Mouse (Mus musculus): Measurements from ENCODE around the gene Crybg3. TPM values are rescaled to one million over a fixed set of nuclear protein-coding genes. Genes with fewer than 3 reads are reported as not detected.

The Crybg3 gene
- polyA plus RNA-seq, 1 experiment from 2014 or later: 11.4 TPM

GRCm38 (mm10) chr16:59553490-59554161 lies 47.2 kb downstream of the Crybg3 start:
- no peak for ATAC-seq (ENCODE audit: insufficient number of reproducible peaks, low FRiP score, low TSS enrichment, low read depth)
- H3K27me3 ChIP-seq: no peaks in the 10 kb centered on the region

DNA sequence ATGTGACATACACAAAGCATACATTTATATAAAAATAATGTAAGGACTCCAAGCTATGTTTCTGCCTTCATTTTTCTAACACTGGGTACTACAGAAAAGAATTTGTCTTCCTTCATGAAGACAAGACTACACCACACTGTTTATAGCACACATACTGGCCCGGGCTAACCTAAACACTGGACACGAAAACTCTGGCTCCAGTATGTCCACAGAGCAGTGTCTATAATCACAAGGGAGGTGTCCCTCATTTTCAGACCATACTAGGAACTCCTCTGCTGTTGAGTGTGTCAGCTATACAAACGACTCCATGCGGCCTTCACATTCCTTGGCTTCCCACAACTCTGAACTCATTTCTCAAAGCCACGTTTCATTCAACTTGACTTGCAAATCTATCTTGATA lies 49.3 kb downstream of the Crybg3 start:
- Histone ChIP-seq H3K36me3 (peaks cover 16% of the 10 kb centered on the region), H3K4me3 (replicated peaks) (no peak overlapping the region), H3K4me2 (replicated peaks) (no peak overlapping the region), H3K4me1 (peaks cover 14% of the 10 kb centered on the region), H3K27me3 (no peaks in the 10 kb centered on the region), H3K9me3 (replicated peaks) (no peaks in the 10 kb centered on the region), H3K27ac (replicated peaks) (no peak overlapping the region), H3K9ac (no peak overlapping the region)
- ATAC-seq (ENCODE audit: insufficient number of reproducible peaks, low FRiP score, low TSS enrichment, low read depth): no peak
- WGBS: 63% methylated on average over 5 of the region's 5 CpGs

More at GRCm38 (mm10) chr16:59553490-59554161, 47.2 kb downstream of the Crybg3 start:
- Histone ChIP-seq H3K9me3 (replicated peaks) (no peaks in the 10 kb centered on the region), H3K27ac (replicated peaks) (no peak overlapping the region), H3K9ac (no peak overlapping the region), H3K4me3 (replicated peaks) (no peak overlapping the region), H3K4me1 (no peaks in the 10 kb centered on the region), H3K4me2 (replicated peaks) (no peak overlapping the region), H3K36me3 (peaks cover 26% of the 10 kb centered on the region)
- 80% methylated on average over 12 of the region's 12 CpGs for WGBS

DNA sequence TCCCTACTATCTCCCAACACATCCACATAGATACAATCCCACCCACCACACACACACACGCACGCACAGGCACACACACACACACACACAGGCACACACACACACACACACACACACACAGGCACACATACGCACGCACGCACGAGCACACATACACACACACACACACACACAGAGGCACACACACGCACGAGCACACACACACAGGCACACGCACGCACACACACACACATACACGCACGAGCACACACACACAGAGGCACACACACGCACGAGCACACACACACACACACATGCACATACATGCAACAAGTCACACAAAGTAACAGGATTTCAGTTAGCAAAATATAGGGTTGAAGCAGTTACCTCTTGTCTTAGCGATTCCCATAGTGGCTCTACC lies 51.1 kb downstream of the Crybg3 start:
- Histone ChIP-seq H3K9ac (no peak overlapping the region), H3K4me3 (replicated peaks) (no peak overlapping the region), H3K4me2 (replicated peaks) (no peak overlapping the region), H3K36me3 (peaks cover 4% of the 10 kb centered on the region; the same call in 1 of the 2 replicates), H3K9me3 (replicated peaks) (no peaks in the 10 kb centered on the region), H3K4me1 (peaks cover 14% of the 10 kb centered on the region), H3K27me3 (no peaks in the 10 kb centered on the region), H3K27ac (replicated peaks) (no peak overlapping the region)
- WGBS: 88% methylated on average over 15 of the region's 15 CpGs
- ATAC-seq (ENCODE audit: insufficient number of reproducible peaks, low FRiP score, low TSS enrichment, low read depth): no peak

GRCm38 (mm10) chr16:59548582-59548947 lies 52.2 kb downstream of the Crybg3 start:
- H3K27me3 ChIP-seq: no peaks in the 10 kb centered on the region
- no peaks in the 10 kb centered on the region for H3K9me3 ChIP-seq (replicated peaks)
- H3K36me3 ChIP-seq: no peaks in the 10 kb centered on the region
- H3K9ac ChIP-seq: no peak overlapping the region
- ATAC-seq (ENCODE audit: insufficient number of reproducible peaks, low FRiP score, low TSS enrichment, low read depth): no peak
- no peak overlapping the region for H3K4me3 ChIP-seq (replicated peaks)
- peaks cover 14% of the 10 kb centered on the region for H3K4me1 ChIP-seq
- H3K4me2 ChIP-seq (replicated peaks): no peak overlapping the region
- 75% methylated on average over 4 of the region's 4 CpGs for WGBS
- 0 out of 2 replicates have a peak overlapping the region, but pooled peaks have one; percentile 22 for H3K27ac ChIP-seq (replicated peaks)

- H3K4me3 ChIP-seq (replicated peaks): no peak overlapping the region
- H3K9ac ChIP-seq: no peak overlapping the region
- H3K36me3 ChIP-seq: no peaks in the 10 kb centered on the region
- H3K9me3 ChIP-seq (replicated peaks): no peaks in the 10 kb centered on the region
- H3K27me3 ChIP-seq: no peaks in the 10 kb centered on the region
- ATAC-seq (ENCODE audit: insufficient number of reproducible peaks, low FRiP score, low TSS enrichment, low read depth): no peak; the same call in 1 of the 2 replicates
- H3K27ac ChIP-seq (replicated peaks): peak overlapping the region; percentile 76
- H3K4me2 ChIP-seq (replicated peaks): 0 out of 2 replicates have a peak overlapping the region, but pooled peaks have one; percentile 9
- WGBS: 27% methylated on average over 14 of the region's 14 CpGs
- peaks cover 14% of the 10 kb centered on the region for H3K4me1 ChIP-seq
Measured at GRCm38 (mm10) chr16:59547887-59548581, 52.7 kb downstream of the Crybg3 start.

DNA sequence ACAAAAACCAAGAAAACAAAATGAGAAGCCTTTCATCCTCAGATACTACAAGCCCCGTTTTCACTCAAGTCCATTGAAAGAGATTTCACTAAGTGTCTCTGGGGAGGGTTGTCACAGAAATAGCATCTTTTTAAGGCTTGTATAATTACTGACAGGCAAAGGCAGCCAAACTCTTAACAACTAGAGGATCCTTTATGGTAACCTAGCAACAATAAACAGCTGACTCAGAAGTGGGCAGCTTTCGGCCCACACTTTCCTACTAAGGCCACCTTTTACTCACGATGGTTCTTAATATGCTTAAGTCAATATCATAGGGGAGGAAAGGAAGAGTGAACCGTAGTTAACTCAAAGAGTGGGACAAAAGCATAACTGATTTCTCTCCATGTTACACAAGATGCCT lies 53.3 kb downstream of the Crybg3 start:
- H3K9ac ChIP-seq: no peak overlapping the region
- H3K9me3 ChIP-seq (replicated peaks): no peaks in the 10 kb centered on the region
- no peak for ATAC-seq (ENCODE audit: insufficient number of reproducible peaks, low FRiP score, low TSS enrichment, low read depth)
- no peaks in the 10 kb centered on the region for H3K36me3 ChIP-seq
- peaks cover 14% of the 10 kb centered on the region for H3K4me1 ChIP-seq
- H3K27ac ChIP-seq (replicated peaks): no peak overlapping the region
- no peak overlapping the region for H3K4me2 ChIP-seq (replicated peaks)
- H3K27me3 ChIP-seq: no peaks in the 10 kb centered on the region
- 43% methylated on average over 4 of the region's 4 CpGs for WGBS
- H3K4me3 ChIP-seq (replicated peaks): no peak overlapping the region

DNA sequence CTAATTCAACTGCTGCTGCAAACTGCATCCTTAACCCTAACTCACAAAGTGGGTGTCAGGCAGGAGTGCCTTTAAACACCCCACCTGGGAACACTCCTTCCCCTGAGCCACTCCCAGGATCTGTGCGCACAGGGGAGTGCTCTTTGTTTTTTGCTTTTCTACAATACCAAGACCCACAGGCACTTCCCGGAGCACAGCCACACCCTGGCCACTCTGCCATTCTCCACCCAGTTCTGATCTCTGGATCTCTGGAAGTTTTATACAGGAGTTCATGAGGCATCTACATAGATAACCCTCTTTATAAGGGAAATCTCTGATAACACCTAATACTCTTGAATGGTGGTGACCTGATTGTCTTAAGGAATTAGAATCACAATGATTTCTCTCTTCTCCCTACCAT lies 55.4 kb downstream of the Crybg3 start:
- no peak overlapping the region for H3K9ac ChIP-seq
- H3K4me2 ChIP-seq (replicated peaks): no peak overlapping the region
- no peak overlapping the region for H3K4me3 ChIP-seq (replicated peaks)
- H3K27me3 ChIP-seq: no peaks in the 10 kb centered on the region
- H3K4me1 ChIP-seq: peaks cover 14% of the 10 kb centered on the region
- no peak overlapping the region for H3K27ac ChIP-seq (replicated peaks)
- no peaks in the 10 kb centered on the region for H3K36me3 ChIP-seq
- WGBS: 73% methylated on average over 2 of the region's 2 CpGs
- ATAC-seq (ENCODE audit: insufficient number of reproducible peaks, low FRiP score, low TSS enrichment, low read depth): no peak
- H3K9me3 ChIP-seq (replicated peaks): no peaks in the 10 kb centered on the region

- Histone ChIP-seq H3K27ac (replicated peaks) (no peak overlapping the region), H3K36me3 (0 out of 2 replicates have a peak, but pooled peaks cover 5% of the 10 kb centered on the region), H3K4me2 (replicated peaks) (no peak overlapping the region), H3K27me3 (no peaks in the 10 kb centered on the region), H3K9ac (no peak overlapping the region), H3K4me1 (no peaks in the 10 kb centered on the region), H3K4me3 (replicated peaks) (no peak overlapping the region), H3K9me3 (replicated peaks) (no peaks in the 10 kb centered on the region)
- 69% methylated on average over 4 of the region's 4 CpGs for whole genome bisulfite sequencing
- ATAC-seq (ENCODE audit: insufficient number of reproducible peaks, low FRiP score, low TSS enrichment, low read depth): no peak
Measured at GRCm38 (mm10) chr16:59541382-59541781, 59.4 kb downstream of the Crybg3 start.

DNA sequence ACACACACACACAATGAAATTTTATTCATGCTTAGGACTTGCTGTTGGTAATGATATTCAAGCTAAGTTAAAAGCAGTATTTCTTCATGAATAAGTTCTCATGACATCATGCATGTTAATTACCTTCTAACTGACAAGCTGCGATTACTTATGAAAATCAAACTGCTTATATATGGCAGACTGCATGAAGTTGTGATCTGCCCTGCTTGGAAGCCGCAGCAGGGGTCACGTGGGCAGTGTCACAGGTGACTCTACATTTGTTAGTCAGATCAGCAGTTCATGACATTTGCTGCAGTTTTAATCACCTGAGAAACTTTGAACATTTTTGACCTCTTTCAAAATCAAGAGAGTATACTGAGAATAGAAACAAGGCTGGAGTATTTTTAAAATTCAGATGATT lies 59.8 kb downstream of the Crybg3 start:
- 82% methylated on average over 3 of the region's 3 CpGs for WGBS
- H3K4me3 ChIP-seq (replicated peaks): no peak overlapping the region
- H3K27ac ChIP-seq (replicated peaks): no peak overlapping the region
- no peak for ATAC-seq (ENCODE audit: insufficient number of reproducible peaks, low FRiP score, low TSS enrichment, low read depth)
- no peaks in the 10 kb centered on the region for H3K4me1 ChIP-seq
- no peak overlapping the region for H3K4me2 ChIP-seq (replicated peaks)
- H3K27me3 ChIP-seq: no peaks in the 10 kb centered on the region
- 0 out of 2 replicates have a peak, but pooled peaks cover 9% of the 10 kb centered on the region for H3K36me3 ChIP-seq
- H3K9ac ChIP-seq: no peak overlapping the region
- H3K9me3 ChIP-seq (replicated peaks): no peaks in the 10 kb centered on the region

GRCm38 (mm10) chr16:59535673-59536072 lies 65.1 kb downstream of the Crybg3 start:
- Histone ChIP-seq H3K9ac (no peak overlapping the region), H3K9me3 (replicated peaks) (no peaks in the 10 kb centered on the region), H3K4me3 (replicated peaks) (no peak overlapping the region), H3K27ac (replicated peaks) (no peak overlapping the region), H3K27me3 (no peaks in the 10 kb centered on the region), H3K4me2 (replicated peaks) (no peak overlapping the region), H3K4me1 (no peaks in the 10 kb centered on the region), H3K36me3 (peaks cover 13% of the 10 kb centered on the region; the same call in 1 of the 2 replicates)
- 71% methylated on average over 5 of the region's 5 CpGs for WGBS
- ATAC-seq (ENCODE audit: insufficient number of reproducible peaks, low FRiP score, low TSS enrichment, low read depth): no peak

- Histone ChIP-seq H3K27ac (replicated peaks) (no peak overlapping the region), H3K9me3 (replicated peaks) (no peaks in the 10 kb centered on the region), H3K4me1 (no peaks in the 10 kb centered on the region), H3K4me3 (replicated peaks) (no peak overlapping the region), H3K4me2 (replicated peaks) (no peak overlapping the region), H3K36me3 (peaks cover 21% of the 10 kb centered on the region), H3K27me3 (no peaks in the 10 kb centered on the region), H3K9ac (no peak overlapping the region)
- ATAC-seq (ENCODE audit: insufficient number of reproducible peaks, low FRiP score, low TSS enrichment, low read depth): peak; percentile 51
- 77% methylated on average over 11 of the region's 11 CpGs for WGBS
Measured at GRCm38 (mm10) chr16:59534349-59534748, 66.4 kb downstream of the Crybg3 start.

Measured in embryonic facial prominence, embryonic 15.5 days (tissue).